Mouse (Mus musculus): ENCODE measurements around the gene Syt6.

Syt6 gene

GRCm38 (mm10) chr3:103575156-103575892, at the start of gene Syt6:
Syt6 (plus strand) TSS chr3:103575231.
- DNase-seq (ENCODE audit: low spot score in 2 of 2) = no peak

- no peak for DNase-seq (ENCODE audit: low spot score in 2 of 2)
Observed at GRCm38 (mm10) chr3:103526201-103526704, 48.8 kb upstream of the Syt6 start.

GRCm38 (mm10) chr3:103526864-103527263, 48.2 kb upstream of the Syt6 start:
- DNase-seq (ENCODE audit: low spot score in 2 of 2) = no peak

GRCm38 (mm10) chr3:103534036-103534435, 41.0 kb upstream of the Syt6 start:
- no peak for DNase-seq (ENCODE audit: low spot score in 2 of 2)

- no peak for DNase-seq (ENCODE audit: low spot score in 2 of 2)
Observed at GRCm38 (mm10) chr3:103535207-103535606, 39.8 kb upstream of the Syt6 start.

- no peak for DNase-seq (ENCODE audit: low spot score in 2 of 2)
Observed at GRCm38 (mm10) chr3:103539148-103539547, 35.9 kb upstream of the Syt6 start.

GRCm38 (mm10) chr3:103546166-103546565, 28.9 kb upstream of the Syt6 start:
- no peak for DNase-seq (ENCODE audit: low spot score in 2 of 2)

- no peak for DNase-seq (ENCODE audit: low spot score in 2 of 2)
Observed at GRCm38 (mm10) chr3:103546626-103547025, 28.4 kb upstream of the Syt6 start.

GRCm38 (mm10) chr3:103550236-103550635, 24.8 kb upstream of the Syt6 start:
- DNase-seq (ENCODE audit: low spot score in 2 of 2) = no peak

GRCm38 (mm10) chr3:103567226-103567625, 7.8 kb upstream of the Syt6 start:
- no peak for DNase-seq (ENCODE audit: low spot score in 2 of 2)

- DNase-seq (ENCODE audit: low spot score in 2 of 2) = no peak
Observed at GRCm38 (mm10) chr3:103572526-103572925, 2.5 kb upstream of the Syt6 start.

GRCm38 (mm10) chr3:103573106-103573790, 1.8 kb upstream of the Syt6 start:
- no peak for DNase-seq (ENCODE audit: low spot score in 2 of 2)

- peak in 1 of 2 experiments; percentile 70 for DNase-seq (ENCODE audit: low spot score in 2 of 2)
Observed at GRCm38 (mm10) chr3:103573791-103574166, 1.3 kb upstream of the Syt6 start.

- DNase-seq (ENCODE audit: low spot score in 2 of 2) = no peak
Observed at GRCm38 (mm10) chr3:103574566-103575155, 370 bp upstream of the Syt6 start.

GRCm38 (mm10) chr3:103575893-103576641, 1.0 kb downstream of the Syt6 start:
- DNase-seq (ENCODE audit: low spot score in 2 of 2) = no peak

- DNase-seq (ENCODE audit: low spot score in 2 of 2) = no peak
Observed at GRCm38 (mm10) chr3:103587136-103587535, 12.1 kb downstream of the Syt6 start.

GRCm38 (mm10) chr3:103587672-103588071, 12.6 kb downstream of the Syt6 start:
- DNase-seq (ENCODE audit: low spot score in 2 of 2) = no peak

- DNase-seq (ENCODE audit: low spot score in 2 of 2) = no peak
Observed at GRCm38 (mm10) chr3:103589636-103590035, 14.6 kb downstream of the Syt6 start.

GRCm38 (mm10) chr3:103592636-103593035, 17.6 kb downstream of the Syt6 start:
- DNase-seq (ENCODE audit: low spot score in 2 of 2) = no peak

GRCm38 (mm10) chr3:103593631-103594030, 18.6 kb downstream of the Syt6 start:
- DNase-seq (ENCODE audit: low spot score in 2 of 2) = no peak

GRCm38 (mm10) chr3:103595271-103595810, 20.3 kb downstream of the Syt6 start:
- no peak for DNase-seq (ENCODE audit: low spot score in 2 of 2)

GRCm38 (mm10) chr3:103597586-103597985, 22.6 kb downstream of the Syt6 start:
- DNase-seq (ENCODE audit: low spot score in 2 of 2) = no peak
